Mouse (Mus musculus) spleen, adult 10 weeks (tissue): Measurements from ENCODE around the gene Olfr1328. TPM values are rescaled to one million over a fixed set of nuclear protein-coding genes. Genes with fewer than 3 reads are reported as not detected.

Experiments
- polyA plus RNA-seq: library from polyadenylated mRNA; stranded (reverse); fragments of 350-450 nt; fragmentation: Illumina TruSeq; extraction: RNeasy Lipid Tissue Mini Kit (QIAGEN cat#74804); gene quantifications from one replicate; pipeline ENCODE4 v1.2.3, GENCODE M21; 2015; ENCODE audit warnings: low replicate concordance; ENCODE audit not compliant: insufficient read depth

Olfr1328 gene
- not detected for polyA plus RNA-seq

DNA sequence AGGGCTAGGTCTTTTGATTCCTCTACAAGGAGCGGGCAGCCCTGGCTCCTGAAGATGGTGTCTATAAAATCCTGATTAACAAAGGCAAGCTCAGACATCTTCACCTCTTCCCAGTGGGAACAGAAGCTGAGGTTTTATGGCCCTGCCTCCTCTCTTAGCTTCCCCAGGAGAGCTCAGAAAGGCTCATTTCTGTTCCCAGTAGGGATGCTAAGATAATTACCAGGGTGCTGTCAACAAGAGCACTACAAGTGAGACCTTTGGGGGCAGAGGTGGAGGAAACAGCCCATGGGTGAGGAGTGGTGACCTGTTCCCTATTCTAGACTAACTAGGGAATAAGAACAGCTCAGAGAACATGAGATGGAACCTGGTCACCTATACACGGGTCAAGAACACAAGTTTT is at the start of gene Olfr1328:
Gene Olfr1328 (minus strand): TSS at position 101 of the 400 bp plus-strand sequence.

DNA sequence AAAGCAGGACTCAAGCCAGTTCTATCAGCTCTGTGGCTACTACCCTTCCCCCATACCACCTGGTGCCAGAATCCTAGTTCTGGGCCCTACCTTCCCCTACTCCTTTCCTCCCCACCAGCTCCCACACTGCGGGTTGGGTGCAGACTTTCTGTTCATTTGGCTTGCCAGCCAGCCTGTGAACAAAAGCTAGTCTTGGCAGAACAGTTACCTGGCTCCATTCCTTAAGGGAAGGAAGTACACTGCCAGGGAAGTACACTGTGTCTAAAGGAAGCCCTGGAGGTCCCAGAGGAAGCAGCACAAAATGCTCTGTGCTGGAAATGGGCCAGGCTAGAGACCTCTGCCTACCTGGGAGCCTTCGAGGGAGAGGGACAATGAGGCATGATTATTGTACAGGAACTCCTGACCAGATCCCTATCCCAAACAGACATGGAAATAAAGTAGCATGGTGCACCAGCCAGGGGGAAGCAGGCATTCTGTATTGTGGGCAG is 22.8 kb upstream of the Olfr1328 start, which contains the start of gene Lao1:
Gene Lao1 (plus strand): TSS at position 438 of the 488 bp plus-strand sequence.

DNA sequence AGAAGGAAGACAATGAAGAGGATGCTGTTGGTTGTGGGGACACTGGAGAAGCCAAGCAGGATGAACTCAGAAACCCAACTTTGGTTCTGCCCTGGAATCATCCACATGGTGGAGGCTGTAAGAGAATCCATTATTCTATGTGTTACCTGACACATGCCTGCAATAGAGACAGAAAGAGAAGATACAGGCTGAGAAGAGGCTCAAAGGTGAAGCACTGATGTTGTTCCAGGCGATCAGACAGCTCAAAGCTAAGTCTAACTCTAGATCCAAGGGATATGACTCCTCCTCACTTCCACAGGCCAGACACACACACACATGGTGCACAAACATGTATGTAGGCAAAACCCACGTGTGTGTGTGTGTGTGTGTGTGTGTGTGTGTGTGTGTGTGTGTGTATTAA is 21.0 kb downstream of the Olfr1328 start, which contains the start of gene Olfr1329:
Gene Olfr1329 (minus strand): TSS at position 101 of the 400 bp plus-strand sequence.

DNA sequence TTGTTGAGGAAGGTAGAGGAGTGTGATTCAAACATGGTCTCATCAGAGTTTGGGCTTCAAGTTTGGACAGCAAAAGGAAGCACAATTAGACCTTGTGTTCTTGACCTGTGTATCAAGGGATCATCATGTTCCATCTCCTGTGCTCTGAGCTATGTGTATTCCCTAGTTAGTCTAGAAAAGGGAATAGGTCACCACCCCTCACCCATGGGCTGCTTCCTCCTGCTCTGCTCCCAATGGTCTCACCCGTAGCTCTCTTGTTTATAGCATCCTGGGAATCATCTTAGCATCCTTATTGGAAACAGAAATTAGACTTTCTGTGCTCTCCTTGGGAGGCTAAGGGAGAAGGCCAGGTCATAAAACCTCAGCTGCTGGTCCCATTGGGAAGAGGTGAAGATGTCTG is 50.1 kb downstream of the Olfr1328 start, which contains the start of gene Olfr1330:
Gene Olfr1330 (plus strand): TSS at position 301 of the 400 bp plus-strand sequence.

Other genes starting within 250 kb of the Olfr1328 start
- gene Olfr1342, start 245.9 kb downstream of the Olfr1328 start, polyA plus RNA-seq: not detected
- not detected for gene Olfr1341, start 235.1 kb downstream of the Olfr1328 start, polyA plus RNA-seq
- not detected for gene Olfr1340, start 218.5 kb downstream of the Olfr1328 start, polyA plus RNA-seq
- not detected for gene Olfr1339, start 206.4 kb downstream of the Olfr1328 start, polyA plus RNA-seq
- gene Olfr1338, start 179.9 kb downstream of the Olfr1328 start, polyA plus RNA-seq: not detected
- not detected for gene Olfr1337, start 156.0 kb downstream of the Olfr1328 start, polyA plus RNA-seq
- not detected for gene Olfr1335, start 128.7 kb downstream of the Olfr1328 start, polyA plus RNA-seq
- gene Olfr1333, start 102.3 kb downstream of the Olfr1328 start, polyA plus RNA-seq: not detected
- not detected for gene Olfr1331, start 74.0 kb downstream of the Olfr1328 start, polyA plus RNA-seq
- gene Olfr1330, start 50.0 kb downstream of the Olfr1328 start, polyA plus RNA-seq: not detected
- not detected for gene Olfr1329, start 21.1 kb downstream of the Olfr1328 start, polyA plus RNA-seq
- not detected for gene Lao1, start 23.0 kb upstream of the Olfr1328 start, polyA plus RNA-seq
- 16.5 TPM for gene Slc2a1, start 170.1 kb upstream of the Olfr1328 start, polyA plus RNA-seq
- 3.7 TPM for gene Zfp691, start 235.6 kb upstream of the Olfr1328 start, polyA plus RNA-seq